ENCODE assay signal across 11 mouse cellular contexts in the genomic region with DNA sequence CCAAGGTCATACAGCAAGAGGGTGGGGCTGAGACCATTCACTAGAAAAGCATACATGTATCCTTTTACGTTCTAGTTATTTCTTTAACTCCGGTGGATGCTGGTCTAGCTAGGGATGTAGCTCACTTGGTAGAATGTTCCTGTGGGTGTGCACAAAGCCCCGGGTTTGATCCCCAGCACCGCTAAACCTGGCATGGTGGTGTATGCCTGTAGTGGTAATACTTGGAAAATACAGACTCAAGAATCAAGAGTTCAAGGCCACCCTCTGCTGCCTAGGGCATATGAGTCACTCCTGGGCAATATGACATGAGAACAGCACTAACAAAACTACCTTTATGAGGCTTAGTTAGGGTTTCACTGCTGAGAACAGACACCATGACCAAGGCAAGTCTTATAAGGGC. TPM values are rescaled to one million over a fixed set of nuclear protein-coding genes. Genes with fewer than 3 reads are reported as not detected.
DNase-seq lines count a peak whose midpoint lies in the region; ATAC-seq and TF ChIP-seq lines count a peak whose summit lies in the region.
"Had no signal": no experiment of that assay in that cellular context is flagged by ENCODE, and none has a peak within 500 bp of the region (broad histone marks: within the 10 kb centered on the region; RNA-seq: fewer than 3 reads in every experiment).

No protein-coding gene starts in this region.

- peaks cover 69% of the 10 kb centered on the region for H3K4me1 ChIP-seq in hindbrain, embryonic 10.5 days (replicated peaks)
- H3K4me1 ChIP-seq in hindbrain, embryonic 16.5 days (ENCODE audit: control insufficient read depth, insufficient read depth, low read depth, low read length): peaks cover 41% of the 10 kb centered on the region
- H3K4me1 ChIP-seq in embryonic facial prominence, embryonic 13.5 days: peaks cover 50% of the 10 kb centered on the region
- H3K4me1 ChIP-seq in forebrain, postnatal 0 days (ENCODE audit: insufficient read depth): peaks cover 17% of the 10 kb centered on the region
- peaks cover 51% of the 10 kb centered on the region for H3K4me1 ChIP-seq in midbrain, embryonic 14.5 days (ENCODE audit: control insufficient read depth, insufficient read depth, low read length)

- peak overlapping the region; percentile 96 for H3K27ac ChIP-seq in hindbrain, embryonic 10.5 days
- H3K27ac ChIP-seq in hindbrain, embryonic 16.5 days (ENCODE audit: low read depth, low read length): no peak overlapping the region
- H3K27ac ChIP-seq in embryonic facial prominence, embryonic 13.5 days: peak overlapping the region; percentile 55; the same call in 1 of the 2 replicates
- peak overlapping the region; percentile 66; the same call in 1 of the 2 replicates for H3K27ac ChIP-seq in forebrain, postnatal 0 days (ENCODE audit: low read depth, low read length)
- peak overlapping the region; percentile 88 for H3K27ac ChIP-seq in midbrain, embryonic 14.5 days (replicated peaks; ENCODE audit: low read depth, low read length)

- WGBS in hindbrain, embryonic 10.5 days: 78% methylated on average over 4 of the region's 4 CpGs
- WGBS in hindbrain, embryonic 16.5 days: 83% methylated on average over 4 of the region's 4 CpGs
- WGBS in embryonic facial prominence, embryonic 13.5 days: 70% methylated on average over 4 of the region's 4 CpGs
- whole genome bisulfite sequencing in forebrain, postnatal 0 days: 75% methylated on average over 4 of the region's 4 CpGs
- WGBS in midbrain, embryonic 14.5 days: 75% methylated on average over 4 of the region's 4 CpGs

- no peak for DNase-seq in hindbrain, embryonic 10.5 days (ENCODE audit: low spot score)
- DNase-seq in forebrain, postnatal 0 days: no peak
- no peak for DNase-seq in midbrain, embryonic 14.5 days
- DNase-seq in left cerebral cortex, adult 9 months (ENCODE audit: low spot score in 2 of 2): no peak
- no peak for DNase-seq in spleen, postnatal 36 days (ENCODE audit: low spot score in 2 of 2)
- no peak for DNase-seq in adrenal gland, postnatal 14 days
- DNase-seq: layer of hippocampus, postnatal 36 days; right cerebral cortex, postnatal 4 days had no signal

- ATAC-seq in hindbrain, embryonic 16.5 days: no peak
- ATAC-seq in embryonic facial prominence, embryonic 13.5 days (ENCODE audit: insufficient number of reproducible peaks, insufficient read depth, low FRiP score, low TSS enrichment, low read depth): no peak
- ATAC-seq in forebrain, postnatal 0 days: no peak
- ATAC-seq in midbrain, embryonic 14.5 days (ENCODE audit: low FRiP score, low TSS enrichment): no peak

- H3K9me3 ChIP-seq in hindbrain, embryonic 10.5 days: no peaks in the 10 kb centered on the region
- no peaks in the 10 kb centered on the region for H3K9me3 ChIP-seq in hindbrain, embryonic 16.5 days (ENCODE audit: control insufficient read depth, low read length)
- no peaks in the 10 kb centered on the region for H3K9me3 ChIP-seq in embryonic facial prominence, embryonic 13.5 days
- H3K9me3 ChIP-seq in forebrain, postnatal 0 days (ENCODE audit: low read length): no peaks in the 10 kb centered on the region
- H3K9me3 ChIP-seq in midbrain, embryonic 14.5 days (ENCODE audit: control insufficient read depth, low read length): no peaks in the 10 kb centered on the region

- no peaks in the 10 kb centered on the region for H3K27me3 ChIP-seq in hindbrain, embryonic 10.5 days (ENCODE audit: insufficient read depth, poor library complexity, severe bottlenecking)
- H3K27me3 ChIP-seq in hindbrain, embryonic 16.5 days (replicated peaks; ENCODE audit: control insufficient read depth, insufficient read depth, low read length): no peaks in the 10 kb centered on the region
- H3K27me3 ChIP-seq in embryonic facial prominence, embryonic 13.5 days: no peaks in the 10 kb centered on the region
- no peaks in the 10 kb centered on the region for H3K27me3 ChIP-seq in forebrain, postnatal 0 days (ENCODE audit: insufficient read depth, low read length)
- H3K27me3 ChIP-seq in midbrain, embryonic 14.5 days (ENCODE audit: control insufficient read depth, insufficient read depth, low read length): no peaks in the 10 kb centered on the region

- no peak overlapping the region for H3K4me3 ChIP-seq in hindbrain, embryonic 10.5 days
- no peak overlapping the region for H3K4me3 ChIP-seq in hindbrain, embryonic 16.5 days (ENCODE audit: low read length)
- H3K4me3 ChIP-seq in embryonic facial prominence, embryonic 13.5 days: no peak overlapping the region
- H3K4me3 ChIP-seq in forebrain, postnatal 0 days (ENCODE audit: low read depth, low read length): no peak overlapping the region
- no peak overlapping the region for H3K4me3 ChIP-seq in midbrain, embryonic 14.5 days (replicated peaks; ENCODE audit: low read depth, low read length)

- H3K36me3 ChIP-seq in hindbrain, embryonic 10.5 days: no peaks in the 10 kb centered on the region
- H3K36me3 ChIP-seq in hindbrain, embryonic 16.5 days (ENCODE audit: control insufficient read depth, insufficient read depth, low read length): no peaks in the 10 kb centered on the region
- no peaks in the 10 kb centered on the region for H3K36me3 ChIP-seq in embryonic facial prominence, embryonic 13.5 days
- H3K36me3 ChIP-seq in forebrain, postnatal 0 days (ENCODE audit: insufficient read depth): no peaks in the 10 kb centered on the region
- H3K36me3 ChIP-seq in midbrain, embryonic 14.5 days (ENCODE audit: control insufficient read depth, insufficient read depth, low read length): no peaks in the 10 kb centered on the region

- no peak for TF ChIP-seq CTCF in forebrain, postnatal 0 days (IDR thresholded peaks at IDR 0.05; ENCODE audit: low read depth)

- H3K4me2 ChIP-seq in hindbrain, embryonic 16.5 days (ENCODE audit: low read length): no peak overlapping the region
- no peak overlapping the region for H3K4me2 ChIP-seq in embryonic facial prominence, embryonic 13.5 days
- H3K4me2 ChIP-seq in forebrain, postnatal 0 days (ENCODE audit: low read depth): no peak overlapping the region
- no peak overlapping the region for H3K4me2 ChIP-seq in midbrain, embryonic 14.5 days (ENCODE audit: low read length)

- H3K9ac ChIP-seq in hindbrain, embryonic 16.5 days (ENCODE audit: low read depth, low read length): no peak overlapping the region
- no peak overlapping the region for H3K9ac ChIP-seq in embryonic facial prominence, embryonic 13.5 days
- H3K9ac ChIP-seq in forebrain, postnatal 0 days: no peak overlapping the region
- no peak overlapping the region; the same call in 1 of the 2 replicates for H3K9ac ChIP-seq in midbrain, embryonic 14.5 days (replicated peaks; ENCODE audit: low read length)

RNA-seq across cellular contexts. Expression of a gene that starts 59.8 kb away (rescaled TPM):
- 9.8 and 13.5 TPM in 2 replicates for polyA plus RNA-seq in hindbrain, embryonic 10.5 days (2016; fragmentation: Nextera tagmentation; extraction: Ambion mirVana)
- 14.9 and 17.7 TPM in 2 replicates for polyA plus RNA-seq in hindbrain, embryonic 16.5 days (2015; fragmentation: Nextera tagmentation; extraction: Ambion mirVana)
- 10.2 and 12.4 TPM in 2 replicates for polyA plus RNA-seq in embryonic facial prominence, embryonic 13.5 days (2015; fragmentation: Nextera tagmentation; extraction: Ambion mirVana)
- 16.8 and 19.5 TPM in 2 replicates for total RNA-seq in forebrain, postnatal 0 days (2014; rRNA removed)
- polyA plus RNA-seq in forebrain, postnatal 0 days (2015; fragmentation: Nextera tagmentation; extraction: Ambion mirVana): 15.9 and 16.0 TPM in 2 replicates
- 15.0 and 17.6 TPM in 2 replicates for polyA plus RNA-seq in midbrain, embryonic 14.5 days (2014; fragmentation: Nextera tagmentation; extraction: Ambion mirVana)
- total RNA-seq in adrenal gland, postnatal 14 days (2021): 11.7 and 15.5 TPM in 2 replicates

RNA-seq across cellular contexts. Expression of a gene that starts 59.9 kb away (rescaled TPM):
- polyA plus RNA-seq in hindbrain, embryonic 10.5 days (2016; fragmentation: Nextera tagmentation; extraction: Ambion mirVana): 0.09 and 0.19 TPM in 2 replicates
- 0.97 and 1.5 TPM in 2 replicates for polyA plus RNA-seq in hindbrain, embryonic 16.5 days (2015; fragmentation: Nextera tagmentation; extraction: Ambion mirVana)
- polyA plus RNA-seq in embryonic facial prominence, embryonic 13.5 days (2015; fragmentation: Nextera tagmentation; extraction: Ambion mirVana): 0.12 TPM in 1 of 2 replicates, not detected in the other
- total RNA-seq in forebrain, postnatal 0 days (2014; rRNA removed): 2.8 and 3.7 TPM in 2 replicates
- 1.3 and 2.2 TPM in 2 replicates for polyA plus RNA-seq in forebrain, postnatal 0 days (2015; fragmentation: Nextera tagmentation; extraction: Ambion mirVana)
- 0.87 and 0.98 TPM in 2 replicates for polyA plus RNA-seq in midbrain, embryonic 14.5 days (2014; fragmentation: Nextera tagmentation; extraction: Ambion mirVana)
- total RNA-seq in adrenal gland, postnatal 14 days (2021): 0.34 and 0.59 TPM in 2 replicates
- total RNA-seq: gastrocnemius, adult 8-10 months had no signal
